Mouse (Mus musculus) neural tube, embryonic 15.5 days (tissue): ENCODE measurements at regions not wholly inside any gene's neighbourhood (a gene's known extent, or its start where the extent isn't known, plus 50 kb on each side); places are given as distances from the start of the nearest gene placed in this dataset.

Experiments
- ATAC-seq: fragments of 200-750 bp; cut with Nextera tagmentation; 2 replicates; pipeline ENCODE4 v1.8.0; 2017; ENCODE audit warnings: mild to moderate bottlenecking, moderate TSS enrichment, moderate library complexity; ENCODE audit not compliant: low FRiP score
- H3K27ac ChIP-seq: fragments of 300-500 bp; sonication (generic); replicated peaks from 2 replicates; pipeline ENCODE4 v1.5.1; 2015; ENCODE audit warnings: mild to moderate bottlenecking, inconsistent platforms
- H3K27me3 ChIP-seq: fragments of 300-500 bp; sonication (generic); replicated peaks from 2 replicates; pipeline ENCODE4 v1.6.1; 2015; ENCODE audit warnings: inconsistent platforms
- H3K36me3 ChIP-seq: fragments of 300-500 bp; sonication (generic); 2 replicates; pipeline ENCODE4 v1.6.1; 2015; ENCODE audit warnings: inconsistent platforms
- H3K4me1 ChIP-seq: fragments of 300-500 bp; sonication (generic); 2 replicates; pipeline ENCODE4 v1.6.1; 2015; ENCODE audit warnings: inconsistent platforms
- H3K4me2 ChIP-seq: fragments of 300-500 bp; sonication (generic); 2 replicates; pipeline ENCODE4 v1.6.1; 2015; ENCODE audit warnings: inconsistent platforms, mild to moderate bottlenecking, moderate library complexity
- H3K4me3 ChIP-seq: fragments of 300-500 bp; sonication (generic); replicated peaks from 2 replicates; pipeline ENCODE4 v1.5.1; 2015; ENCODE audit warnings: mild to moderate bottlenecking, inconsistent platforms
- H3K9ac ChIP-seq: fragments of 300-500 bp; sonication (generic); replicated peaks from 2 replicates; pipeline ENCODE4 v1.6.1; 2015; ENCODE audit warnings: mild to moderate bottlenecking, inconsistent platforms
- H3K9me3 ChIP-seq: fragments of 300-500 bp; sonication (generic); replicated peaks from 2 replicates; pipeline ENCODE4 v1.6.1; 2016; ENCODE audit warnings: inconsistent platforms
- WGBS: fragments of 180-500 bp; shearing (Covaris S2); methylation state at CpG from one replicate; pipeline ENCODE4 v1.1.7; 2015; ENCODE audit warnings: mixed read lengths; 5-methylcytosine and 5-hydroxymethylcytosine counted together

GRCm38 (mm10) chr8:26362366-26362765, 243.0 kb downstream of the Gm45692 start:
- 95% methylated on average over 5 of the region's 5 CpGs for WGBS
- ATAC-seq, result no peak
- H3K9ac ChIP-seq, result no peak overlapping the region
- H3K9me3 ChIP-seq, result no peaks in the 10 kb centered on the region
- H3K4me1 ChIP-seq, result no peaks in the 10 kb centered on the region
- no peaks in the 10 kb centered on the region for H3K36me3 ChIP-seq
- no peak overlapping the region for H3K27ac ChIP-seq
- no peak overlapping the region for H3K4me2 ChIP-seq
- 0 out of 2 replicates have a peak, but pooled peaks cover under 1% of the 10 kb centered on the region for H3K27me3 ChIP-seq
- H3K4me3 ChIP-seq, result no peak overlapping the region

- 86% methylated on average over 4 of the region's 4 CpGs for WGBS
- no peak overlapping the region for H3K4me3 ChIP-seq
- no peaks in the 10 kb centered on the region for H3K9me3 ChIP-seq
- no peak for ATAC-seq
- H3K27ac ChIP-seq, result no peak overlapping the region
- no peak overlapping the region for H3K4me2 ChIP-seq
- H3K27me3 ChIP-seq, result no peaks in the 10 kb centered on the region
- no peaks in the 10 kb centered on the region for H3K36me3 ChIP-seq
- no peak overlapping the region for H3K9ac ChIP-seq
- no peaks in the 10 kb centered on the region for H3K4me1 ChIP-seq
Observed at GRCm38 (mm10) chr8:26363616-26364015, 244.3 kb downstream of the Gm45692 start.

DNA sequence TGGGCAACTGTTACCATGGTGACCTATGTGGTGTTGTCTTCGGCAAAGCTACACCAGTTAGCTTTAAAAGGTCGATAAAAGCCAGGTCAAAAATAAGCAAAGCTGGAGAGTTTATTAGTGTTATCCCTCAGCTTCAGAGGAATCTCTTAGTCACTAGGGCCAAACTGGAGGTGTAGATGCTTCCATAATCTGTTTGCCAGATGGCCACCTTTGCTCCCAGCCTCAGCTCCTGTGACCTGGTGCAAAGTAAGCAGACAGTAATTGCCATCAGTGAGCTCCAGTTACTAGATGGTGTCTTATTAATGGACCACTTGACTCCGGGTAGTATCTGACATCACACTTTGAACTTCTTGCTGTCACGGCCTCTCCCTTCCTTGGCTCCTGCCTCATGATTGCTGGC, 245.3 kb downstream of the Gm45692 start:
- no peak for ATAC-seq
- H3K36me3 ChIP-seq, result no peaks in the 10 kb centered on the region
- H3K27me3 ChIP-seq, result no peaks in the 10 kb centered on the region
- H3K4me2 ChIP-seq, result no peak overlapping the region
- 73% methylated on average over 4 of the region's 4 CpGs for WGBS
- no peaks in the 10 kb centered on the region for H3K4me1 ChIP-seq
- H3K9me3 ChIP-seq, result no peaks in the 10 kb centered on the region
- no peak overlapping the region for H3K27ac ChIP-seq
- no peak overlapping the region for H3K4me3 ChIP-seq
- H3K9ac ChIP-seq, result no peak overlapping the region

- no peak for ATAC-seq
- WGBS, result 37% methylated on average over 3 of the region's 3 CpGs
Observed at GRCm38 (mm10) chr8:26380668-26381067, 261.3 kb downstream of the Gm45692 start.

DNA sequence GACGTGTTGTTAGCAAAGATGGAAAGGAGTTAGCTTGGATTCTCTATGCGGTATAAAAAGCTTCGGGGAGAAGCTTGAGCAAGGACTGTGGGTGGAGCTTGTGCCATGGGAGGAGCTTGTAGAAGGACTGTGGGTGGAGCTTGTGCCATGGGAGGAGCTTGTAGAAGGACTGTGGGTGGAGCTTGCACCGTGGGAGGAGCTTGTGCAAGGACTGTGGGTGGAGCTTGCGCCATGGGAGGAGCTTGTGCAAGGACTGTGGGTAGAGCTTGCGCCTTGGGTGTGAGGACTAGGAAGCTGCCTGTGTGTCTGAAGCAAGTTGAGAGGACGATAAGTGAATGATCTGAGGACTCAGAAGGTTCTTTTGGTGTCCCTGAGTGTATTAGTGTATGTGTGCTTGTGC, 263.1 kb downstream of the Gm45692 start:
- Histone ChIP-seq H3K9ac (no peak overlapping the region), H3K27ac (no peak overlapping the region), H3K4me3 (no peak overlapping the region), H3K27me3 (peaks cover 10% of the 10 kb centered on the region; the same call in 1 of the 2 replicates), H3K4me2 (no peak overlapping the region), H3K36me3 (no peaks in the 10 kb centered on the region), H3K9me3 (no peaks in the 10 kb centered on the region), H3K4me1 (peaks cover 13% of the 10 kb centered on the region)
- 88% methylated on average over 7 of the region's 7 CpGs for WGBS
- ATAC-seq, result no peak

More at GRCm38 (mm10) chr8:26380668-26381067, 261.3 kb downstream of the Gm45692 start:
- H3K36me3 ChIP-seq, result no peaks in the 10 kb centered on the region
- H3K9ac ChIP-seq, result no peak overlapping the region
- H3K4me3 ChIP-seq, result no peak overlapping the region
- peaks cover 10% of the 10 kb centered on the region; the same call in 1 of the 2 replicates for H3K27me3 ChIP-seq
- H3K27ac ChIP-seq, result no peak overlapping the region
- peaks cover 13% of the 10 kb centered on the region for H3K4me1 ChIP-seq
- no peak overlapping the region for H3K4me2 ChIP-seq
- H3K9me3 ChIP-seq, result no peaks in the 10 kb centered on the region

DNA sequence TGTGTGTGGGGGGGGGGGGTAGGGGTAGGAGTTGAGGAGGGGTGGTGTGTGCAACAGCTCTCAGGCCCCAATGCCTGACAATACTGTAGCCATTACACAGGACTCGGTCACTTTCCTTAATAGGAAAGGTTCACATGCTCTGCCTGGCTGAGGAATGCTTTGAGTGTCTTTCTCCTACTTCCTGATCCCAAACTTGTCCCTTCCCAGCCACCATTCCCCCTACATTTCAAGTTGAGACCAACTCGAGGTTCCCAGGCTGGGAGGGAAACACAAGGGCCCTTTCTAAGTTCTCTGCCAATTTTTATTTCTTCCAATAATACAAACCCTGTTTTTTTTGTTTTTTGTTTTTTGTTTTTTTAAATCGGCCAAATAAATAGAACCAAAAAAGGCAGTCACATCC, 264.6 kb downstream of the Gm45692 start:
- Histone ChIP-seq H3K9me3 (no peaks in the 10 kb centered on the region), H3K27ac (no peak overlapping the region), H3K36me3 (no peaks in the 10 kb centered on the region), H3K9ac (no peak overlapping the region), H3K4me2 (no peak overlapping the region), H3K4me1 (peaks cover 13% of the 10 kb centered on the region), H3K4me3 (no peak overlapping the region), H3K27me3 (peaks cover 10% of the 10 kb centered on the region; the same call in 1 of the 2 replicates)
- no peak for ATAC-seq
- WGBS, result 26% methylated on average over 3 of the region's 3 CpGs

GRCm38 (mm10) chr8:26384305-26384993, 265.1 kb downstream of the Gm45692 start:
- ATAC-seq, result no peak; the same call in 1 of the 2 replicates
- no peak overlapping the region for H3K9ac ChIP-seq
- 6% methylated on average over 3 of the region's 3 CpGs for WGBS
- H3K4me3 ChIP-seq, result no peak overlapping the region
- H3K9me3 ChIP-seq, result no peaks in the 10 kb centered on the region
- no peak overlapping the region for H3K4me2 ChIP-seq
- H3K27me3 ChIP-seq, result peaks cover 10% of the 10 kb centered on the region; the same call in 1 of the 2 replicates
- H3K27ac ChIP-seq, result no peak overlapping the region
- H3K36me3 ChIP-seq, result no peaks in the 10 kb centered on the region
- peaks cover 13% of the 10 kb centered on the region for H3K4me1 ChIP-seq

DNA sequence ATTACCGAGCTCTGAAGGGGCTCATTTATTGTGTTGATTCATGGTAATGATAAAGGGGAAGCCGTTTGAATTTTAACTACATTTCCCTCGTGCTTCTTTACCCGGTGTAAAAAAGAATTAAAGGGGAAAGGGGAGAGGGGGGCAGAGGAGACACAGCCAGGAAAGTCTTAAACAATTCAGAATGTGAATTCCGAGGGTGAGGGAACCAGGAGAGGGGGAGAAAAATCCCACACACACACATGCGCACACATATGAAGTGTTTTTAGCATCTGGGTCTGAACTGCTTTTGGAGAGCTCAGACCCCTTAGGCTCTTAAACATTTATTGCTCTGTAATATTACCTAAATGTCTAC, 265.6 kb downstream of the Gm45692 start:
- Histone ChIP-seq H3K27me3 (peaks cover 10% of the 10 kb centered on the region; the same call in 1 of the 2 replicates), H3K9ac (no peak overlapping the region), H3K4me2 (no peak overlapping the region), H3K36me3 (no peaks in the 10 kb centered on the region), H3K9me3 (no peaks in the 10 kb centered on the region), H3K4me3 (no peak overlapping the region), H3K4me1 (peaks cover 13% of the 10 kb centered on the region), H3K27ac (no peak overlapping the region)
- no peak; the same call in 1 of the 2 replicates for ATAC-seq
- WGBS, result 3% methylated on average over 6 of the region's 6 CpGs

DNA sequence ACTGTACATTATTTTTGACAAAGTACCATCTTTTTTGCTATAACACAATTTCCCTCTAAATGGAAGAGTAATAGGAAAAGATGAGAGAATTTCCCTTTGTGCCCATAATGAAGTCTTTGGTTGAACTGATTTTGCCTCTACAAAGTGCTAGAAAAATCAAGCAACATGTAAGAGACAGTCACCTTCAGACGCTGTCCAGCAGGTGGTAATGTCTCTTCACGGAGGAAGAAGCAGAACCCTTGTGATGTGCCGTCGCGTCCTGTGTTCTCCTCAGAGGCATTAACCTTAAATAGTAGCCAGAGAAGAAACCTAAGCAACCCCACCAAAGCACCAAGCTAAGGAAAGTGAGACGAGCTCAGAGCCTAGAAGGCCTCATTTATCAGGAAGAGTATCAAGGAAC, 275.7 kb downstream of the Gm45692 start:
- Histone ChIP-seq H3K4me2 (no peak overlapping the region), H3K27me3 (no peaks in the 10 kb centered on the region; the same call in 1 of the 2 replicates), H3K9me3 (no peaks in the 10 kb centered on the region; the same call in 1 of the 2 replicates), H3K4me3 (no peak overlapping the region), H3K36me3 (no peaks in the 10 kb centered on the region), H3K27ac (no peak overlapping the region), H3K9ac (no peak overlapping the region), H3K4me1 (0 out of 2 replicates have a peak, but pooled peaks cover 2% of the 10 kb centered on the region)
- no peak for ATAC-seq
- WGBS, result 75% methylated on average over 6 of the region's 6 CpGs

GRCm38 (mm10) chr8:26420002-26420401, 300.7 kb downstream of the Gm45692 start:
- H3K27ac ChIP-seq, result no peak overlapping the region; the same call in 1 of the 2 replicates
- no peak overlapping the region for H3K4me2 ChIP-seq
- H3K36me3 ChIP-seq, result no peaks in the 10 kb centered on the region
- no peak overlapping the region for H3K9ac ChIP-seq
- no peak overlapping the region for H3K4me3 ChIP-seq
- peaks cover 10% of the 10 kb centered on the region for H3K4me1 ChIP-seq
- H3K9me3 ChIP-seq, result no peaks in the 10 kb centered on the region
- 31% methylated on average over 6 of the region's 6 CpGs for WGBS
- H3K27me3 ChIP-seq, result no peaks in the 10 kb centered on the region
- peak; percentile 68 for ATAC-seq

DNA sequence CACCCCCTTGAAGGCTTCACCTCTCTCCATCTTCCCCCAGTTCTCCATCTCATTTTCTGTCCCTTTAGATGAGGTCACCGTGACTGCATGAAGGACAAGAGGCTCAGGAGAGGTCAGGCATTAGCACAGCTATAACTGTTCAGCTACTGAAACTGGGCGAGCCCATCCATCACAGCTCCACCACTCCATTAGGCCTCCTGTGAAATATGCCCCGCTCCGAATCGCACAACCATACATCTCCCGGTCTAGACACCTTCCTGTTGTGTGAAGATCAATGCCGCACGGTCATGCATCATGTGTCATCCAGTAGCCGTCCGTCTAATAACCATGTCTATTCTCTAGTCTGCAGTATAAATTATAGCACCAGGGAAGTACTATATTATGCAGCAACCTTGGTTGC, 301.2 kb downstream of the Gm45692 start:
- 21% methylated on average over 10 of the region's 10 CpGs for WGBS
- H3K9ac ChIP-seq, result no peak overlapping the region
- peaks cover 10% of the 10 kb centered on the region for H3K4me1 ChIP-seq
- no peak overlapping the region for H3K4me2 ChIP-seq
- H3K9me3 ChIP-seq, result no peaks in the 10 kb centered on the region
- H3K27ac ChIP-seq, result no peak overlapping the region; the same call in 1 of the 2 replicates
- no peaks in the 10 kb centered on the region for H3K27me3 ChIP-seq
- no peak overlapping the region for H3K4me3 ChIP-seq
- ATAC-seq, result peak; percentile 65; the same call in 1 of the 2 replicates
- no peaks in the 10 kb centered on the region for H3K36me3 ChIP-seq

- Histone ChIP-seq H3K27me3 (no peaks in the 10 kb centered on the region), H3K9me3 (no peaks in the 10 kb centered on the region), H3K9ac (no peak overlapping the region), H3K4me2 (no peak overlapping the region), H3K4me3 (no peak overlapping the region), H3K4me1 (no peaks in the 10 kb centered on the region), H3K27ac (no peak overlapping the region), H3K36me3 (no peaks in the 10 kb centered on the region)
- ATAC-seq, result no peak
- WGBS, result 95% methylated on average over 7 of the region's 7 CpGs
Observed at GRCm38 (mm10) chr8:26427311-26427710, 308.0 kb downstream of the Gm45692 start.
